Mouse (Mus musculus): ENCODE measurements at regions not wholly inside any gene's neighbourhood (a gene's known extent, or its start where the extent isn't known, plus 50 kb on each side); places are given as distances from the start of the nearest gene placed in this dataset.

- TF ChIP-seq GATA1 (IDR thresholded peaks at IDR 0.05; ENCODE audit: borderline replicate concordance, low read length) (no peak), FLI1 (IDR thresholded peaks at IDR 0.05; ENCODE audit: low read length) (no peak)
Observed at GRCm38 (mm10) chr5:132675261-132675660, 132.1 kb upstream of the Auts2 start.

Data from megakaryocyte, embryonic 14.5 days (primary cell).